Mouse (Mus musculus): ENCODE measurements around the gene Sp6. TPM values are rescaled to one million over a fixed set of nuclear protein-coding genes. Genes with fewer than 3 reads are reported as not detected.

Sp6 gene
- 0.29 and 0.30 TPM in 2 replicates for polyA plus RNA-seq (2015; fragmentation: Nextera tagmentation; extraction: Ambion mirVana)

GRCm38 (mm10) chr11:97013121-97013670 lies at the start of gene Sp6:
Gene Sp6, plus strand, starts transcription at chr11:97013394.
- Histone ChIP-seq H3K27me3 (replicated peaks) (peaks cover 41% of the 10 kb centered on the region), H3K9ac (no peak within 1 kb of the TSS), H3K4me1 (replicated peaks) (peaks cover 10% of the 10 kb centered on the region), H3K9me3 (no peaks in the 10 kb centered on the region), H3K36me3 (no peaks in the 10 kb centered on the region), H3K4me3 (replicated peaks) (no peak within 1 kb of the TSS), H3K4me2 (replicated peaks) (no peak within 1 kb of the TSS), H3K27ac (no peak within 1 kb of the TSS)
- WGBS = 21% methylated on average over 8 of the region's 8 CpGs
- no peak for ATAC-seq

- no peak overlapping the region for H3K4me2 ChIP-seq (replicated peaks)
- H3K4me3 ChIP-seq (replicated peaks) = no peak overlapping the region
- peaks cover 10% of the 10 kb centered on the region for H3K4me1 ChIP-seq (replicated peaks)
- 11% methylated on average over 8 of the region's 8 CpGs for WGBS
- no peak overlapping the region for H3K27ac ChIP-seq
- no peaks in the 10 kb centered on the region for H3K27me3 ChIP-seq (replicated peaks)
- peaks cover 24% of the 10 kb centered on the region for H3K36me3 ChIP-seq
- peak; percentile 77 for ATAC-seq
- no peaks in the 10 kb centered on the region for H3K9me3 ChIP-seq
- H3K9ac ChIP-seq = no peak overlapping the region
Observed at GRCm38 (mm10) chr11:96963580-96963979, 49.6 kb upstream of the Sp6 start.

- no peak for ATAC-seq
- H3K4me3 ChIP-seq (replicated peaks) = no peak overlapping the region
- no peaks in the 10 kb centered on the region for H3K27me3 ChIP-seq (replicated peaks)
- no peak overlapping the region for H3K27ac ChIP-seq
- 83% methylated on average over 3 of the region's 3 CpGs for WGBS
- no peak overlapping the region for H3K9ac ChIP-seq
- peaks cover 30% of the 10 kb centered on the region for H3K4me1 ChIP-seq (replicated peaks)
- peaks cover 4% of the 10 kb centered on the region; the same call in 1 of the 2 replicates for H3K36me3 ChIP-seq
- no peak overlapping the region for H3K4me2 ChIP-seq (replicated peaks)
- no peaks in the 10 kb centered on the region for H3K9me3 ChIP-seq
Observed at GRCm38 (mm10) chr11:96966172-96966571, 47.0 kb upstream of the Sp6 start.

DNA sequence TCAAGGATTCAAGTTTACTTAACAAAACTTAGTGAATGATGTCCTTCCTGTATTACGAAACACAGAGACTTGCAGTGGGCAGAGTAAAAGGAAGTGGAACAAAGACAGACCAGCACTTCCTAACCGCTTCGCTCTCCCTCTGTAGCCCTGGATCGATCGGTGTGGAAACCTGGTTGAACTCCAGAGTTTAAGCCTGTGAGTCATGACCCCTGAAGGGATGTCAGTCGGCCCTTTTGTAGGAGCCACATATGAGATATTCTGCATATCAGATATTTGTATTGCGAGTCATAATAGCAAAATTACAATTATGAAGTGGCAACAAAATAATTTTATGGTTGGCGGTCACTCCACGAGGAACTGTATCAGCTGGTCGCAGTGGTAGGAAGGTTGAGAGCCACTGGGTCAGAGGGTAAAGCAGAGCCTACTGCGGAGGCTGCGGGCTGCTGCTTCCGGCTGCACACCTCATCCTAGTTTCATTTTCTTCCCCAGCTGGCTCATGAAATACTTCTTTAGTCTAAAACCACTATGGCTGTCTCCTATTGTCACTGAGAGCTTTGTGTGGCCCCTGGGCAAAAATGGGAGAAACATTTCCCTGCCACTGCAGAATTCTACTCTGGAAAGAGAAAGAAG lies 46.2 kb upstream of the Sp6 start:
- Histone ChIP-seq H3K4me2 (replicated peaks) (0 out of 2 replicates have a peak overlapping the region, but pooled peaks have one; percentile 26), H3K27me3 (replicated peaks) (no peaks in the 10 kb centered on the region), H3K9ac (no peak overlapping the region), H3K4me3 (replicated peaks) (no peak overlapping the region), H3K4me1 (replicated peaks) (peaks cover 30% of the 10 kb centered on the region), H3K36me3 (no peaks in the 10 kb centered on the region), H3K9me3 (no peaks in the 10 kb centered on the region), H3K27ac (0 out of 2 replicates have a peak overlapping the region, but pooled peaks have one; percentile 33)
- ATAC-seq = no peak
- 73% methylated on average over 13 of the region's 13 CpGs for WGBS

DNA sequence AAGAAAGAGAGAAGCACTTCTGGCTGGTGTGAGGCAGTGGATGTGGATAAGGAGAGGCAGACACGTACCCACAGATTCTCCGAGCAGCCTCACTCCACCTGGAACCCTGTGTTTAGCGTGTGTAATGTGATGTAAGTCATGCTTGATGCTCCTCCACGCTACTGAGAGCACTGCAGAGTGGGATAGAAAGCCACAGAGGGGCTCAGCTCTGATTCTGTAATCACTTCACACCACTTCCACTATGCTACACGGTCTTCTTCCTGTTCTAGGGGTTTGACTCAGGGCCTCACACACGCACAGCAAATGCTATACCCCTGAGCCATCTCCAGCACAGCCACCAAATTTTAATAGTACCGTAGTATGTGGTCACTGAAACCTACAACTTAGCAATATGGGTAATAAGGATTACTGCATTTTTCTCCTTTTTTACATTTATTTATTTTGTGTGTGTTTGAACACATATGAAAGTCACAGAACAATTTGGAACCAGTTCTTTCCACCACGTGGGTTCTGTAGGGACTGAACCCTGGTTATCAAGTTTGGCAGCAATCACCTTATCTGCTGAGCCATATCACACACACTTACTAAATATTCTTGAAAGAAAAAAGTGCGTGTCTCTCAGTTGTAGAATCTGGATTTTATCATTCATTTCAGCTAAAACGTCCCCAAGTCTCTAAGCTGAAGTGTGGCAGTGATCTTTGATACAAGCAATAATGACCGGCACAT lies 45.5 kb upstream of the Sp6 start:
- Histone ChIP-seq H3K9me3 (no peaks in the 10 kb centered on the region), H3K36me3 (no peaks in the 10 kb centered on the region), H3K4me2 (replicated peaks) (0 out of 2 replicates have a peak overlapping the region, but pooled peaks have one; percentile 26), H3K27me3 (replicated peaks) (no peaks in the 10 kb centered on the region), H3K27ac (peak overlapping the region; percentile 33; the same call in 1 of the 2 replicates), H3K4me3 (replicated peaks) (no peak overlapping the region), H3K4me1 (replicated peaks) (peaks cover 30% of the 10 kb centered on the region), H3K9ac (no peak overlapping the region)
- WGBS = 69% methylated on average over 11 of the region's 11 CpGs
- no peak for ATAC-seq

DNA sequence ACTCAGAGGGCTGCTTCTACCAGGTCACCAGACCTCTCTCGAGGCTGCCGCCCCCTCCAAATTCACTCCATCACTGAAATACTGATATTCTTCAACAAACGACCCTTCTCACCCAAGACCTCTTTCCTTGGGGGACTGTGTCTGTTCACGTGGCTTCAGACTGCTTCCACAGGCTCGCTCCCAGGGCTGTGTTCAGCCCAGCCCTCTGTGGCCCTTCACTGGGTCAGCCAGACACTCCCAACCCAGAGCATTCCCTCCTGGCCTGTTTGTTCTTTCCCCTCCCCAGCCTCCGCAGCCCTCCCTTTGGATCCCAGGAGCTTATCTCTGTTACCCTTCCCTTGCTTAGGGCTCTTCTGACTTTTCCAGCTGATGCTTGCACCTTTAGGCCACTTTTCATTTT lies 44.7 kb upstream of the Sp6 start:
- ATAC-seq = 0 out of 2 replicates have a peak, but pooled peaks have one; percentile 42
- peak overlapping the region; percentile 24; the same call in 1 of the 2 replicates for H3K27ac ChIP-seq

DNA sequence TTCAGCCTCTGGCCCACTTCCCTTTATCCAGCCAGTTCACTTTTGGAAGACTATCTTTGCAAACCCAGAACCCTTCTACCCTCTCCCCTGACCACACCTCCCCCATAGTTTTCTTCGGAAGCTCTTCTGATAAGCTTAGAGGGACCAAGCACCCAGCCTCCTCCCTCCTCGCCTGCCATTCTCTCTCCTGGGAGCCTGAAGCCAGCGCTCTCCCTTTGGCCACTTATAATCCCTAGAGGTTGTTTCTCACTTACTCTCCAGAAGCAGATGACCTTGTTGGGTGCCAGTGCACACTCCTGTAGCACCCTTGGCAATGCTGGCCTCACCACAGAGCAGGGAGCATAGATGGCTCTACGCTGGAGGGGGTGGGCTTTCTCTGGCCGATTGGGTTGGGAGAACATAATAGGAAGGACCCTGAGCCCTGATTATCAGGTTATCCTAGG lies 43.9 kb upstream of the Sp6 start:
- no peak overlapping the region for H3K4me3 ChIP-seq (replicated peaks)
- no peaks in the 10 kb centered on the region for H3K36me3 ChIP-seq
- ATAC-seq = peak; percentile 21; the same call in 1 of the 2 replicates
- H3K4me2 ChIP-seq (replicated peaks) = peak overlapping the region; percentile 26; the same call in 1 of the 2 replicates
- peak overlapping the region; percentile 81 for H3K27ac ChIP-seq
- no peaks in the 10 kb centered on the region for H3K9me3 ChIP-seq
- peaks cover 30% of the 10 kb centered on the region for H3K4me1 ChIP-seq (replicated peaks)
- no peaks in the 10 kb centered on the region for H3K27me3 ChIP-seq (replicated peaks)
- WGBS = 73% methylated on average over 5 of the region's 5 CpGs
- H3K9ac ChIP-seq = 0 out of 2 replicates have a peak overlapping the region, but pooled peaks have one; percentile 26

More for the DNA sequence above, 44.7 kb upstream of the Sp6 start:
- Histone ChIP-seq H3K9ac (no peak overlapping the region), H3K4me3 (replicated peaks) (no peak overlapping the region), H3K27me3 (replicated peaks) (no peaks in the 10 kb centered on the region), H3K9me3 (no peaks in the 10 kb centered on the region), H3K4me1 (replicated peaks) (peaks cover 30% of the 10 kb centered on the region), H3K36me3 (no peaks in the 10 kb centered on the region), H3K4me2 (replicated peaks) (no peak overlapping the region)
- 47% methylated on average over 6 of the region's 6 CpGs for WGBS

DNA sequence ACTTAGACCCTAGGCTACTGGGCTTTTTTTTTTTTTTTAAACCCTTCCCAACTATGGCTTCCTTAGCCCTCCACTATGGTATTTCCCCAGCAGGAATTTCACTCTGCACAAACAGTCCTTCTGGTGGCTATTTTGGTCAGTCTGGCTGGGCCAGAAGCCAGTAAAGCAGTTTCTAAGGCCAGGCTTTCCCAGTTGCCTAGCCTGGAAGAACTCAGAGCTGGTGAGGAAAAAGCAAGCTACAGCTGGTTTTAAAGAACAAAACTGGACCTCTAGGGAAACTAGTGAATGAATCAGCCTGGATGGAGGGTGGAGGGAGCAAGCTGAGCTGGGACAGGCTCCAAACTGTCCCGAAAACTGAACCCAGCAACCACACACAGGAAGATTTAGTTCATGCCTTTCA lies 43.4 kb upstream of the Sp6 start:
- Histone ChIP-seq H3K9me3 (no peaks in the 10 kb centered on the region), H3K4me2 (replicated peaks) (0 out of 2 replicates have a peak overlapping the region, but pooled peaks have one; percentile 26), H3K4me1 (replicated peaks) (peaks cover 30% of the 10 kb centered on the region), H3K9ac (0 out of 2 replicates have a peak overlapping the region, but pooled peaks have one; percentile 26), H3K36me3 (no peaks in the 10 kb centered on the region), H3K27me3 (replicated peaks) (no peaks in the 10 kb centered on the region), H3K4me3 (replicated peaks) (no peak overlapping the region), H3K27ac (peak overlapping the region; percentile 81)
- peak; percentile 10; the same call in 1 of the 2 replicates for ATAC-seq
- 25% methylated on average over 1 of the region's 1 CpGs for WGBS

DNA sequence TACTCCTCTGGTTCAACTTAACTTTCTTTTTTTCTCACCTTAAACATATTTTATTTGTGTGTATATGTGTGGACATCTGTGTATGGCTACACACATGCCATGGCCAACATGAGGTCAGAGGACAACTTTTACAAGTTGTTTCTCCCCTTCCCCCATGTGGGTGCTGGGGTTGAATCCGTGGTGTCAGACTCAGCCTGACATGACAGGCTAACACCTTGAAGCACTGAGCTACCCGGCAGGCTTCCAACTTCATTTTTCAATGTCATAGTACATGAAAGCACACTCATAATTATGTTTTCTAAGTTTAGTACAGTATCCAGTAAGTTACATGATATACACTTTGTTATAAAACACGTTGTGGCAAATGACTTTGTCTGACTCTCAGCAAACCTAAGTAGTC lies 42.9 kb upstream of the Sp6 start:
- WGBS = 56% methylated on average over 3 of the region's 3 CpGs
- Histone ChIP-seq H3K27ac (peak overlapping the region; percentile 81), H3K27me3 (replicated peaks) (no peaks in the 10 kb centered on the region), H3K4me1 (replicated peaks) (peaks cover 30% of the 10 kb centered on the region), H3K4me2 (replicated peaks) (no peak overlapping the region), H3K9ac (0 out of 2 replicates have a peak overlapping the region, but pooled peaks have one; percentile 26), H3K9me3 (no peaks in the 10 kb centered on the region), H3K4me3 (replicated peaks) (no peak overlapping the region), H3K36me3 (no peaks in the 10 kb centered on the region)
- ATAC-seq = no peak

- no peaks in the 10 kb centered on the region for H3K9me3 ChIP-seq
- H3K9ac ChIP-seq = no peak overlapping the region
- H3K4me1 ChIP-seq (replicated peaks) = peaks cover 28% of the 10 kb centered on the region
- no peak overlapping the region for H3K4me2 ChIP-seq (replicated peaks)
- no peak for ATAC-seq
- no peak overlapping the region for H3K27ac ChIP-seq
- WGBS = 80% methylated on average over 5 of the region's 5 CpGs
- no peaks in the 10 kb centered on the region for H3K27me3 ChIP-seq (replicated peaks)
- no peak overlapping the region for H3K4me3 ChIP-seq (replicated peaks)
- no peaks in the 10 kb centered on the region for H3K36me3 ChIP-seq
Observed at GRCm38 (mm10) chr11:96972906-96973305, 40.3 kb upstream of the Sp6 start.

DNA sequence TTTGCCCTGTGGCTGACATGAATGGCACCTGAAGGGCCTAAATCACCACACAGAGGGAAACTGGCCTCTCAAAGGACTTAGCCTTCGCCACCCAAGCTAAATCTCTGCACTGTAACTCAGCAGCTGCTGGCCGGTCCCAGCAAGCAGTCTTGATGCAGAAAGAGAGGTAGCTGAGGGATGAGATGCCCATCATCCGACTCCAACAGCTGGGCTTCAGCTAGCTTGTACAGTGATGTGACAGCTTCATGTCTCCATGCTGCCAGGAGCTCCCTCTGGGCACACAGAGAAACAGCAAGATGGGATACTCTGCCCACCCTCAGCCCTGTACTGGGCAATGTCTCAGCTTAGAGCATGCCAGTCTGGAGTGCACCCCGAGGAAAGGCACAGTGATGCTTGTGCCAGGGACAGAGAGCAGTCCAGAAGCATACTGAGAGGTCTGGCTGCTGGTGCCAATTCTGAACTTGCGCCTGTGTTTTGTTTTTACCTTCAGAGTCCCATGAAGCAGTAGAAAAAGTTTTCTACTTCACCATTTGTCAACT lies 39.7 kb upstream of the Sp6 start:
- H3K4me3 ChIP-seq (replicated peaks) = no peak overlapping the region
- 0 out of 2 replicates have a peak overlapping the region, but pooled peaks have one; percentile 13 for H3K9ac ChIP-seq
- WGBS = 82% methylated on average over 5 of the region's 5 CpGs
- H3K4me1 ChIP-seq (replicated peaks) = peaks cover 26% of the 10 kb centered on the region
- no peak for ATAC-seq
- H3K9me3 ChIP-seq = no peaks in the 10 kb centered on the region
- H3K27me3 ChIP-seq (replicated peaks) = no peaks in the 10 kb centered on the region
- H3K36me3 ChIP-seq = no peaks in the 10 kb centered on the region
- no peak overlapping the region for H3K27ac ChIP-seq
- H3K4me2 ChIP-seq (replicated peaks) = no peak overlapping the region

GRCm38 (mm10) chr11:96974813-96975212 lies 38.4 kb upstream of the Sp6 start:
- no peak overlapping the region for H3K4me2 ChIP-seq (replicated peaks)
- H3K4me3 ChIP-seq (replicated peaks) = no peak overlapping the region
- ATAC-seq = no peak
- H3K36me3 ChIP-seq = no peaks in the 10 kb centered on the region
- H3K9ac ChIP-seq = no peak overlapping the region
- no peak overlapping the region for H3K27ac ChIP-seq
- no peaks in the 10 kb centered on the region for H3K9me3 ChIP-seq
- peaks cover 15% of the 10 kb centered on the region for H3K4me1 ChIP-seq (replicated peaks)
- WGBS = 79% methylated on average over 5 of the region's 5 CpGs
- H3K27me3 ChIP-seq (replicated peaks) = no peaks in the 10 kb centered on the region
